Mouse (Mus musculus) midbrain, embryonic 14.5 days (tissue): ENCODE measurements around the gene Cactin. TPM values are rescaled to one million over a fixed set of nuclear protein-coding genes. Genes with fewer than 3 reads are reported as not detected.
A peak's percentile ranks its signal among the peaks of the same experiment; 100 is the strongest.

ENCODE experiments used
- ATAC-seq: fragments of 200-750 bp; cut with Nextera tagmentation; 2 replicates; pipeline ENCODE4 v1.8.0; 2017; ENCODE audit warnings: moderate number of reproducible peaks, moderate library complexity; ENCODE audit not compliant: low FRiP score, low TSS enrichment
- DNase-seq: peaks from one replicate; pipeline ENCODE4 v3.0.0-alpha.2; 2015
- H3K27ac ChIP-seq: fragments of 300-500 bp; sonication (generic); replicated peaks from 2 replicates; pipeline ENCODE4 v1.5.1; 2014; ENCODE audit warnings: mild to moderate bottlenecking, low read depth, low read length, moderate library complexity
- H3K27me3 ChIP-seq: fragments of 300-500 bp; sonication (generic); 2 replicates; pipeline ENCODE4 v1.6.1; 2014; ENCODE audit warnings: low read length, control low read depth, mixed read lengths; ENCODE audit not compliant: control insufficient read depth, insufficient read depth
- H3K36me3 ChIP-seq: fragments of 300-500 bp; sonication (generic); 2 replicates; pipeline ENCODE4 v1.6.1; 2014; ENCODE audit warnings: low read length, control low read depth; ENCODE audit not compliant: control insufficient read depth, insufficient read depth
- H3K4me1 ChIP-seq: fragments of 300-500 bp; sonication (generic); 2 replicates; pipeline ENCODE4 v1.6.1; 2014; ENCODE audit warnings: mild to moderate bottlenecking, antibody characterized with exemption, low read length, control low read depth; ENCODE audit not compliant: control insufficient read depth, insufficient read depth
- H3K4me2 ChIP-seq: fragments of 300-500 bp; sonication (generic); 2 replicates; pipeline ENCODE4 v1.6.1; 2014; ENCODE audit warnings: mild to moderate bottlenecking, low read length, moderate library complexity
- H3K4me3 ChIP-seq: fragments of 300-500 bp; sonication (generic); replicated peaks from 2 replicates; pipeline ENCODE4 v1.5.1; 2014; ENCODE audit warnings: low read depth, low read length
- H3K9ac ChIP-seq: fragments of 300-500 bp; sonication (generic); replicated peaks from 2 replicates; pipeline ENCODE4 v1.6.1; 2014; ENCODE audit warnings: mild to moderate bottlenecking, low read length, moderate library complexity
- H3K9me3 ChIP-seq: fragments of 300-500 bp; sonication (generic); 2 replicates; pipeline ENCODE4 v1.6.1; 2016; ENCODE audit warnings: low read length, control low read depth, mixed read lengths; ENCODE audit not compliant: control insufficient read depth
- WGBS: fragments of 180-500 bp; shearing (Covaris S2); extraction: QIAGEN DNeasy Blood & Tissue Kit; methylation state at CpG from one replicate; pipeline ENCODE4 v1.1.7; 2014; 5-methylcytosine and 5-hydroxymethylcytosine counted together
- polyA plus RNA-seq: library from polyadenylated mRNA; unstranded; fragments of >200 nt; fragmentation: Nextera tagmentation; extraction: Ambion mirVana; gene quantifications from 2 replicates; pipeline ENCODE4 v1.2.1, GENCODE M21; 2014

The Cactin gene
- polyA plus RNA-seq, 1 experiment from 2014 or later = 22.8 TPM

GRCm38 (mm10) chr10:81306837-81307682 is 13.8 kb upstream of the Cactin start:
- Histone ChIP-seq H3K4me2 (no peak overlapping the region), H3K4me3 (no peak overlapping the region), H3K9ac (no peak overlapping the region), H3K36me3 (peaks cover 64% of the 10 kb centered on the region), H3K27ac (no peak overlapping the region), H3K4me1 (no peaks in the 10 kb centered on the region), H3K9me3 (no peaks in the 10 kb centered on the region), H3K27me3 (no peaks in the 10 kb centered on the region)
- ATAC-seq (no peak), DNase-seq (no peak)
- WGBS = 95% methylated on average over 21 of the region's 21 CpGs

- Histone ChIP-seq H3K27ac (no peak overlapping the region), H3K4me1 (no peaks in the 10 kb centered on the region), H3K9me3 (no peaks in the 10 kb centered on the region), H3K27me3 (no peaks in the 10 kb centered on the region), H3K9ac (no peak overlapping the region), H3K4me3 (no peak overlapping the region), H3K36me3 (peaks cover 89% of the 10 kb centered on the region), H3K4me2 (no peak overlapping the region)
- 91% methylated on average over 5 of the region's 5 CpGs for WGBS
- DNase-seq = no peak
- no peak for ATAC-seq
Observed at GRCm38 (mm10) chr10:81309571-81309970, 11.3 kb upstream of the Cactin start.

GRCm38 (mm10) chr10:81313581-81313980 is 7.3 kb upstream of the Cactin start:
- no peak for DNase-seq
- H3K4me3 ChIP-seq = no peak overlapping the region
- 96% methylated on average over 13 of the region's 13 CpGs for WGBS
- no peak overlapping the region for H3K9ac ChIP-seq
- ATAC-seq = no peak
- no peaks in the 10 kb centered on the region for H3K27me3 ChIP-seq
- H3K4me2 ChIP-seq = no peak overlapping the region
- H3K27ac ChIP-seq = no peak overlapping the region
- H3K36me3 ChIP-seq = peaks cover 99% of the 10 kb centered on the region
- H3K4me1 ChIP-seq = no peaks in the 10 kb centered on the region
- H3K9me3 ChIP-seq = no peaks in the 10 kb centered on the region

- Histone ChIP-seq H3K4me1 (no peaks in the 10 kb centered on the region; the same call in 1 of the 2 replicates), H3K27me3 (no peaks in the 10 kb centered on the region), H3K27ac (no peak overlapping the region), H3K9ac (no peak overlapping the region), H3K9me3 (no peaks in the 10 kb centered on the region), H3K36me3 (peaks cover 93% of the 10 kb centered on the region), H3K4me3 (no peak overlapping the region), H3K4me2 (no peak overlapping the region)
- 84% methylated on average over 7 of the region's 7 CpGs for WGBS
- DNase-seq = no peak
- ATAC-seq = no peak
Observed at GRCm38 (mm10) chr10:81314201-81314600, 6.7 kb upstream of the Cactin start.

- ATAC-seq (no peak), DNase-seq (no peak)
- no peak overlapping the region for H3K4me2 ChIP-seq
- 93% methylated on average over 16 of the region's 16 CpGs for WGBS
- no peak overlapping the region for H3K4me3 ChIP-seq
- H3K4me1 ChIP-seq = peaks cover 8% of the 10 kb centered on the region; the same call in 1 of the 2 replicates
- H3K36me3 ChIP-seq = peaks cover 79% of the 10 kb centered on the region
- H3K9ac ChIP-seq = no peak overlapping the region
- H3K27ac ChIP-seq = no peak overlapping the region
- no peaks in the 10 kb centered on the region for H3K9me3 ChIP-seq
- no peaks in the 10 kb centered on the region for H3K27me3 ChIP-seq
Observed at GRCm38 (mm10) chr10:81315587-81315986, 5.3 kb upstream of the Cactin start.

GRCm38 (mm10) chr10:81316338-81317060 is 4.4 kb upstream of the Cactin start:
- no peaks in the 10 kb centered on the region for H3K27me3 ChIP-seq
- H3K4me2 ChIP-seq = no peak overlapping the region
- no peak overlapping the region for H3K27ac ChIP-seq
- no peak for ATAC-seq
- DNase-seq = peak; percentile 57
- peaks cover 9% of the 10 kb centered on the region for H3K4me1 ChIP-seq
- WGBS = 35% methylated on average over 16 of the region's 16 CpGs
- peaks cover 70% of the 10 kb centered on the region for H3K36me3 ChIP-seq
- no peak overlapping the region for H3K4me3 ChIP-seq
- no peaks in the 10 kb centered on the region for H3K9me3 ChIP-seq
- no peak overlapping the region for H3K9ac ChIP-seq

GRCm38 (mm10) chr10:81317273-81317672 is 3.6 kb upstream of the Cactin start:
- peaks cover 62% of the 10 kb centered on the region for H3K36me3 ChIP-seq
- ATAC-seq (no peak), DNase-seq (no peak)
- no peak overlapping the region for H3K27ac ChIP-seq
- WGBS = 13% methylated on average over 19 of the region's 20 CpGs
- H3K9me3 ChIP-seq = no peaks in the 10 kb centered on the region
- H3K27me3 ChIP-seq = no peaks in the 10 kb centered on the region
- H3K9ac ChIP-seq = no peak overlapping the region
- no peak overlapping the region for H3K4me2 ChIP-seq
- H3K4me1 ChIP-seq = peaks cover 15% of the 10 kb centered on the region
- H3K4me3 ChIP-seq = no peak overlapping the region

- peak overlapping the region; percentile 27; the same call in 1 of the 2 replicates for H3K9ac ChIP-seq
- DNase-seq (no peak), ATAC-seq (no peak)
- 94% methylated on average over 13 of the region's 13 CpGs for WGBS
- H3K36me3 ChIP-seq = peaks cover 62% of the 10 kb centered on the region
- H3K27ac ChIP-seq = peak overlapping the region; percentile 94; the same call in 1 of the 2 replicates
- no peaks in the 10 kb centered on the region for H3K9me3 ChIP-seq
- no peak overlapping the region for H3K4me3 ChIP-seq
- peaks cover 15% of the 10 kb centered on the region for H3K4me1 ChIP-seq
- H3K4me2 ChIP-seq = peak overlapping the region; percentile 79
- no peaks in the 10 kb centered on the region for H3K27me3 ChIP-seq
Observed at GRCm38 (mm10) chr10:81318589-81319329, 2.1 kb upstream of the Cactin start.
